Mouse (Mus musculus): Measurements from ENCODE around the gene Vsir. TPM values are rescaled to one million over a fixed set of nuclear protein-coding genes. Genes with fewer than 3 reads are reported as not detected.

Vsir gene
- polyA plus RNA-seq, 1 experiment from 2014 or later: 2.5 TPM

DNA sequence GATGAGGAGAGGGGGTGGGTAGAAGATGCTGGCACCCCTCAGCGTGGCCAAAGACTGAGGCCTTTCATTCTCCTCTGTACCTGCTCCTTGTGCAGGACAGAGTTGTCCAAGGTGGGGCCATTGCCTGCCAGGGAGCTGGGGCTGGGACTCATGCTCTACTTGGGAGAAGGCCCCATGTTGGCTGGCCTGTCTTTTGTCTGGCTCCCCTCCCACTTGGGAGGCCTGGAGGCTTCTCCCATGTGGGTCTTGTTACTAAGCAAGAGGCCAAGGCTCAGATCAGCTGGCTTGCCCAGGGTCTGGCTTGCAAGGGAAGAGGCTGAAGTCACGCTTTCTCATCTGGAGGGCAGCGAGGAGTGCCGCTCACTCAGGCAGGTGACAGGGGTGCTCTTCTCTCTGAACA lies 10.8 kb downstream of the Vsir start:
- Histone ChIP-seq H3K9me3 (no peaks in the 10 kb centered on the region), H3K4me2 (no peak overlapping the region), H3K27me3 (no peaks in the 10 kb centered on the region), H3K4me3 (no peak overlapping the region), H3K9ac (no peak overlapping the region), H3K4me1 (replicated peaks) (peaks cover 24% of the 10 kb centered on the region), H3K36me3 (no peaks in the 10 kb centered on the region), H3K27ac (replicated peaks) (no peak overlapping the region)
- 91% methylated on average over 4 of the region's 4 CpGs for WGBS
- ATAC-seq (ENCODE audit: low FRiP score, low read depth): no peak

- H3K4me3 ChIP-seq: no peak overlapping the region
- H3K9ac ChIP-seq: no peak overlapping the region
- H3K4me2 ChIP-seq: no peak overlapping the region
- H3K36me3 ChIP-seq: no peaks in the 10 kb centered on the region
- ATAC-seq (ENCODE audit: low FRiP score, low read depth): no peak
- H3K4me1 ChIP-seq (replicated peaks): peaks cover 28% of the 10 kb centered on the region
- WGBS: 96% methylated on average over 14 of the region's 14 CpGs
- H3K9me3 ChIP-seq: no peaks in the 10 kb centered on the region
- H3K27me3 ChIP-seq: no peaks in the 10 kb centered on the region
- H3K27ac ChIP-seq (replicated peaks): no peak overlapping the region
Measured at GRCm38 (mm10) chr10:60357901-60358300, 11.2 kb downstream of the Vsir start.

GRCm38 (mm10) chr10:60358776-60359175 lies 12.1 kb downstream of the Vsir start:
- ATAC-seq (ENCODE audit: low FRiP score, low read depth): no peak
- H3K36me3 ChIP-seq: no peaks in the 10 kb centered on the region
- no peak overlapping the region for H3K4me2 ChIP-seq
- 35% methylated on average over 4 of the region's 4 CpGs for WGBS
- no peak overlapping the region for H3K4me3 ChIP-seq
- H3K9me3 ChIP-seq: no peaks in the 10 kb centered on the region
- peaks cover 22% of the 10 kb centered on the region for H3K4me1 ChIP-seq (replicated peaks)
- H3K27me3 ChIP-seq: no peaks in the 10 kb centered on the region
- no peak overlapping the region for H3K27ac ChIP-seq (replicated peaks)
- H3K9ac ChIP-seq: no peak overlapping the region

DNA sequence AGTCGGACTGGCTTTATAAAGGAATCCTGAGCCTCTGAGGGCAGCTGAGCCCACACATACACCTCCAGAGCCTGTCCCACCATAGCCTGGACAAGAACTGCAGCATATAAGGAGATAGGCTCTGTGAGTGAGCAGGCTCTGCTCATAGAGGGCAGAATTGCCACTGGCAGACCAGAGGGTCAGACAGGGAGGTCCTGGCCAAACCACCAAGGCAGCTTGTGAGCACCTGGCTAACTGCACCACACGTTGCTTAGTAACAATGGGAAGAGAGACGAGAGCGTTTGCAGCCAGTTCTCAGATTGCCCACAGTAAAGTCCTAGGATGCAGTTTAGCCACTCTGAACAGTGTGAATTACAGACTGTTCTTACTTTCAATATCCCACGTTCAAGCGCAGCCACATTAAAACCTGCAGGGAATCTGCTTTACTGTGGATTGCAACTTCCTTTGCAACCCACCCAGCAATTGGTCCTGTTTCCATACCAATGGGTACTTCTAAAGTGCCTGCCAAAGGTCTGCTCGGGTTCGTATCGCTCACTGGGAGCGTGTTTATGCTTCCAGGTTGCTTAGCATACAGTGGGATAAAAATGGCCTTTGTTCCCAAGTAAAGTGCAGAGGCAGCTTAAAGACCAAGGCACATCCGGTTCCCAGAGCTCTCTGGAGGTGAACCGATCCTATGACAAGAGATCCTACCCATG lies 15.1 kb downstream of the Vsir start:
- 43% methylated on average over 12 of the region's 12 CpGs for WGBS
- no peak overlapping the region for H3K9ac ChIP-seq
- no peak overlapping the region for H3K4me3 ChIP-seq
- peak overlapping the region; percentile 31 for H3K27ac ChIP-seq (replicated peaks)
- H3K4me1 ChIP-seq (replicated peaks): peaks cover 22% of the 10 kb centered on the region
- H3K4me2 ChIP-seq: no peak overlapping the region
- no peak for ATAC-seq (ENCODE audit: low FRiP score, low read depth)
- H3K36me3 ChIP-seq: no peaks in the 10 kb centered on the region
- H3K9me3 ChIP-seq: no peaks in the 10 kb centered on the region
- H3K27me3 ChIP-seq: no peaks in the 10 kb centered on the region

DNA sequence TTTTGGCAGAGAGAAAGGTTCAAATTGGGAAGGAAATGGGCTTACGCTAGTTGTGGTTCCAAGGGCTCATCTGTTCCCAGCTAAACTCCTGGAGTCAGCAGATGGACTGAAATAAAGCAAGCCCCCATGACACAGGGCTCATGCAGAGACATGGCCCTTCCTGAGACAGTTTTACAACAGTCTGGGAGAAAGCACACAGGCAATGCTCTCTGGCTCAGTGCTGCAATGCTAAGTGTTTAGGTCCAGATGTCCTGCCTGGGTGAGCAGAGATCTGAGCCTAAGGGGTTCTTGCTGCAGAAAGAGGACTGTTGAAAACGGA lies 15.6 kb downstream of the Vsir start:
- WGBS: 58% methylated on average over 2 of the region's 2 CpGs
- H3K36me3 ChIP-seq: no peaks in the 10 kb centered on the region
- no peaks in the 10 kb centered on the region for H3K9me3 ChIP-seq
- no peaks in the 10 kb centered on the region for H3K27me3 ChIP-seq
- no peak overlapping the region for H3K4me3 ChIP-seq
- H3K4me2 ChIP-seq: no peak overlapping the region
- ATAC-seq (ENCODE audit: low FRiP score, low read depth): no peak
- no peak overlapping the region for H3K9ac ChIP-seq
- peaks cover 22% of the 10 kb centered on the region for H3K4me1 ChIP-seq (replicated peaks)
- peak overlapping the region; percentile 31; the same call in 1 of the 2 replicates for H3K27ac ChIP-seq (replicated peaks)

DNA sequence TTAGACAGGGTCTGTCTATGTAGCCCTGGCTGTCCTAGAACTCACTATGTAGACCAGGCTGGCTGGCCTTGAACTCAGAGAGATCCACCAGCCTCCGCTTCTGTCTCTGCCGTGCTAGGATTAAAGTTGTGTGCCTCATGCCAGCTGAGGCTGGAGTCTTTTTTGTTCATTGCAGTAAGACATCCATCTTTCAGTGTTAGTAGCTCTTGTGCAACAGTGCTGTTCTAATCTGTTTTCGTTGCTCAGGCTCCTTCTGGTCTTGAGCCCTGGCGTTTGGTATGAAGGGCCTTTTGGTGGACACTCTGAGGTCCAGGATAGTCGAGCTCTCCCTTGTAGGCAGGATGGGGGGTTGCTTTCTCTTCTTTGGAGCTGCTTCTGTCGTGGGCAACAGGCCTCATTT lies 16.8 kb downstream of the Vsir start:
- H3K27ac ChIP-seq (replicated peaks): no peak overlapping the region
- no peaks in the 10 kb centered on the region for H3K9me3 ChIP-seq
- peaks cover 22% of the 10 kb centered on the region for H3K4me1 ChIP-seq (replicated peaks)
- H3K9ac ChIP-seq: no peak overlapping the region
- H3K27me3 ChIP-seq: no peaks in the 10 kb centered on the region
- no peak overlapping the region for H3K4me3 ChIP-seq
- 74% methylated on average over 6 of the region's 6 CpGs for WGBS
- no peaks in the 10 kb centered on the region for H3K36me3 ChIP-seq
- ATAC-seq (ENCODE audit: low FRiP score, low read depth): no peak
- H3K4me2 ChIP-seq: no peak overlapping the region

- Histone ChIP-seq H3K9me3 (no peaks in the 10 kb centered on the region), H3K4me1 (replicated peaks) (peaks cover 13% of the 10 kb centered on the region), H3K36me3 (no peaks in the 10 kb centered on the region), H3K4me3 (no peak overlapping the region), H3K9ac (no peak overlapping the region), H3K27me3 (no peaks in the 10 kb centered on the region), H3K4me2 (no peak overlapping the region), H3K27ac (replicated peaks) (no peak overlapping the region)
- 86% methylated on average over 2 of the region's 2 CpGs for WGBS
- ATAC-seq (ENCODE audit: low FRiP score, low read depth): no peak
Measured at GRCm38 (mm10) chr10:60367145-60367544, 20.5 kb downstream of the Vsir start.

- H3K4me1 ChIP-seq (replicated peaks): peaks cover 6% of the 10 kb centered on the region; the same call in 1 of the 2 replicates
- H3K9ac ChIP-seq: no peak overlapping the region
- no peak overlapping the region for H3K4me2 ChIP-seq
- H3K27ac ChIP-seq (replicated peaks): no peak overlapping the region
- ATAC-seq (ENCODE audit: low FRiP score, low read depth): no peak
- H3K9me3 ChIP-seq: no peaks in the 10 kb centered on the region
- H3K36me3 ChIP-seq: no peaks in the 10 kb centered on the region
- 87% methylated on average over 4 of the region's 4 CpGs for WGBS
- no peak overlapping the region for H3K4me3 ChIP-seq
- H3K27me3 ChIP-seq: no peaks in the 10 kb centered on the region
Measured at GRCm38 (mm10) chr10:60367904-60368303, 21.3 kb downstream of the Vsir start.

- Histone ChIP-seq H3K9ac (no peak overlapping the region), H3K27ac (replicated peaks) (no peak overlapping the region), H3K4me2 (no peak overlapping the region), H3K4me3 (no peak overlapping the region), H3K9me3 (no peaks in the 10 kb centered on the region), H3K4me1 (replicated peaks) (peaks cover 6% of the 10 kb centered on the region; the same call in 1 of the 2 replicates), H3K36me3 (no peaks in the 10 kb centered on the region), H3K27me3 (no peaks in the 10 kb centered on the region)
- WGBS: 91% methylated on average over 6 of the region's 6 CpGs
- ATAC-seq (ENCODE audit: low FRiP score, low read depth): no peak
Measured at GRCm38 (mm10) chr10:60369405-60369804, 22.8 kb downstream of the Vsir start.

DNA sequence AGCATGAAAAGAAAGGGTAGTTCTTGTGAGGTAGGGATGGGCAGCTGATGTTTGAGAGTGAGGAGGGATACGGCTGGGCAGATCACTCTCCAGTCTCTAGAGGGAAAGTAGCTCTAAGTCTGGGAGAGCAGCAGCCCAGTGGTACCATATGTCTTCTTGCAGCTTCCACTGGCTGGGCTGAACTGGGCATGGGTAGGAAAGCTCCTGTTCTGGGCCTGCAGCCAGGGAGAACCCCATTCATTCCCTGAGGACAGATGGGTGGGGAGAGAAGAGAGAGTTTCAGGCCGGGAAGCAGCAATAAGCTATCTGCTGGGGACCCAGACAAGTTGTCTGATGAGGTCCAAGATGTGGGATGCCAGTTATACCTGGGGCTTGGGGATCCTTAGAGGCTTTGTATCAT lies 23.4 kb downstream of the Vsir start:
- ATAC-seq (ENCODE audit: low FRiP score, low read depth): no peak
- no peak overlapping the region for H3K27ac ChIP-seq (replicated peaks)
- no peaks in the 10 kb centered on the region for H3K9me3 ChIP-seq
- no peak overlapping the region for H3K4me3 ChIP-seq
- peaks cover 6% of the 10 kb centered on the region; the same call in 1 of the 2 replicates for H3K4me1 ChIP-seq (replicated peaks)
- no peak overlapping the region for H3K9ac ChIP-seq
- 48% methylated on average over 2 of the region's 2 CpGs for WGBS
- no peaks in the 10 kb centered on the region for H3K27me3 ChIP-seq
- H3K36me3 ChIP-seq: no peaks in the 10 kb centered on the region
- H3K4me2 ChIP-seq: no peak overlapping the region

DNA sequence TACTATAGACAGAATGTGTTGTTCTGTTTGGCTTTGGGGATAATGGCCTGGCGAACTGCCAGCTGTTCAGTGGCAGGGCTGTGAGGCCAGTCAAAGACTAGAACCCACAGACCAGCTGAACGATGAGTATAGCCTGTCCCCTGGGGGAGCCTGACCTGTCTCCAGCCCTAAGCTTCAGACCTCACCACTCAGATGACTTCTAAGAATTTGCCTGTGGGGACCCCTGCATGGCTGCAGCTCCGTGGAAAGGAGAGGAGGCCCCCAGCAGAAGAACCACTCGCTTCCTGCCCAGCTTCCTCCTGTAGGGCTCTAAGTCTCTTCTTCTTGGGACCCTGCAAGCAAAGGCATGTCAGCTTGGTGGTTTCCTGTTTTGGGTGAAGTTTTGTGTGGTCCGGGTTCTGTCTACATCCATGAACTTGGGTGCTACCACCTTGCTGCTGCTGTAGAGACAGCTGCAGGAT lies 24.0 kb downstream of the Vsir start:
- Histone ChIP-seq H3K4me1 (replicated peaks) (peaks cover 6% of the 10 kb centered on the region; the same call in 1 of the 2 replicates), H3K9ac (no peak overlapping the region), H3K4me3 (no peak overlapping the region), H3K27ac (replicated peaks) (no peak overlapping the region), H3K36me3 (no peaks in the 10 kb centered on the region), H3K4me2 (no peak overlapping the region), H3K9me3 (no peaks in the 10 kb centered on the region), H3K27me3 (no peaks in the 10 kb centered on the region)
- ATAC-seq (ENCODE audit: low FRiP score, low read depth): no peak
- WGBS: 71% methylated on average over 5 of the region's 5 CpGs

DNA sequence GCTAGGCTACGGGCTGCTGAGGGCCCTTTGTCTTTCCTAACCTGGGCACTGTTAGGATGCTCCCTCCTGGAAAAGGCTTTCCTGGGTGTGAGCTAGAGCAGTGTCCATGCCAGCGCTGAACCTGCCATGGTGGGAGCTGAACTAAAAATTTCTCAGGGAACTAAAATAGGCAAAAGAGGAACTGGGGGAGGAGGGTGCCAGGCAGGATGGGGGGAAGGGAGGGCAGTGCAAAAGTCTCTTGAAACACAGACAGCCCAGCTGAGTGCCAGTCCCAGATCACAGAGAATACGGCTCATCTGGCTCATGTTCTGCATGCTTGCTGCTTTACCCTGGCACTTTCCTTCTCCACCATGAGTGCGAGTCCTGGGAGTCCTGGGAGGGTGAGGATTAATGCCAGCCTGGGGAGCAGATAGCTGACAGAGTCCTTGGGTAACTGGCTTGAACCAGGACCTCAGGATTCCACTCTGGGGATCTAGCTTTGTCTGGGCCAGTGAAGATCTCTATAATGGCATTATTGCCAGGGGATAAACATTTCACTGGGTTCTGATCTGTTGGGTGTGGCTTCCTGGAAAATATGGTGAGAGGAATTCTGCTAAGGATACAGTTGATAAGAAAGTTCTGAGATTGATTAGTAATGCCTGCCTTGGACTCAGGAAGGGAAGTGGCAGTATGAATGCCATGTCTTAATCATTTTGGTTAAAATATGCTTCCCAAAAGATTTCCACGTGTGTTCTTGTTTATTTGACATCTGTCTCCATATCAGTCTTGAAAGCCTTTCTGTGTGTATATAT lies 25.1 kb downstream of the Vsir start:
- H3K36me3 ChIP-seq: no peaks in the 10 kb centered on the region
- no peaks in the 10 kb centered on the region for H3K27me3 ChIP-seq
- H3K4me3 ChIP-seq: no peak overlapping the region
- peaks cover 6% of the 10 kb centered on the region; the same call in 1 of the 2 replicates for H3K4me1 ChIP-seq (replicated peaks)
- ATAC-seq (ENCODE audit: low FRiP score, low read depth): no peak
- H3K27ac ChIP-seq (replicated peaks): no peak overlapping the region
- no peak overlapping the region for H3K4me2 ChIP-seq
- no peak overlapping the region for H3K9ac ChIP-seq
- 84% methylated on average over 5 of the region's 5 CpGs for WGBS
- no peaks in the 10 kb centered on the region for H3K9me3 ChIP-seq

Measured in hindbrain, embryonic 15.5 days (tissue).